Mouse (Mus musculus) kidney, embryonic 16.5 days (tissue): ENCODE data around the gene Tlcd1. TPM values are rescaled to one million over a fixed set of nuclear protein-coding genes. Genes with fewer than 3 reads are reported as not detected.

Experiments used
- ATAC-seq: fragments of 200-750 bp; cut with Nextera tagmentation; 2 replicates; pipeline ENCODE4 v1.8.0; 2017; ENCODE audit warnings: moderate TSS enrichment; ENCODE audit not compliant: low FRiP score, low TSS enrichment
- H3K27ac ChIP-seq: fragments of 300-500 bp; sonication (generic); 2 replicates; pipeline ENCODE4 v1.5.1; 2014; ENCODE audit warnings: low read length
- H3K27me3 ChIP-seq: fragments of 300-500 bp; sonication (generic); 2 replicates; pipeline ENCODE4 v1.6.1; 2014; ENCODE audit warnings: low read length, control low read depth, mixed read lengths; ENCODE audit not compliant: insufficient read depth
- H3K36me3 ChIP-seq: fragments of 300-500 bp; sonication (generic); 2 replicates; pipeline ENCODE4 v1.6.1; 2014; ENCODE audit warnings: low read length, control low read depth, mixed read lengths; ENCODE audit not compliant: insufficient read depth
- H3K4me1 ChIP-seq: fragments of 300-500 bp; sonication (generic); 2 replicates; pipeline ENCODE4 v1.6.1; 2014; ENCODE audit warnings: low read length, control low read depth, mixed read lengths; ENCODE audit not compliant: insufficient read depth
- H3K4me2 ChIP-seq: fragments of 300-500 bp; sonication (generic); replicated peaks from 2 replicates; pipeline ENCODE4 v1.6.1; 2014; ENCODE audit warnings: low read depth, low read length
- H3K4me3 ChIP-seq: fragments of 300-500 bp; sonication (generic); 2 replicates; pipeline ENCODE4 v1.5.1; 2014; ENCODE audit warnings: mild to moderate bottlenecking, low read length
- H3K9ac ChIP-seq: fragments of 300-500 bp; sonication (generic); replicated peaks from 2 replicates; pipeline ENCODE4 v1.6.1; 2014; ENCODE audit warnings: low read length
- H3K9me3 ChIP-seq: fragments of 300-500 bp; sonication (generic); 2 replicates; pipeline ENCODE4 v1.6.1; 2016; ENCODE audit warnings: low read length, control low read depth
- WGBS: fragments of 180-500 bp; shearing (Covaris S2); extraction: QIAGEN DNeasy Blood & Tissue Kit; methylation state at CpG from one replicate; pipeline ENCODE4 v1.1.7; 2014; 5-methylcytosine and 5-hydroxymethylcytosine counted together
- polyA plus RNA-seq: library from polyadenylated mRNA; unstranded; fragments of >200 nt; fragmentation: Nextera tagmentation; extraction: Ambion mirVana; gene quantifications from 2 replicates; pipeline ENCODE4 v1.2.1, GENCODE M21; 2015

Gene Tlcd1
- polyA plus RNA-seq, 1 experiment from 2014 or later = 36.1 TPM

DNA sequence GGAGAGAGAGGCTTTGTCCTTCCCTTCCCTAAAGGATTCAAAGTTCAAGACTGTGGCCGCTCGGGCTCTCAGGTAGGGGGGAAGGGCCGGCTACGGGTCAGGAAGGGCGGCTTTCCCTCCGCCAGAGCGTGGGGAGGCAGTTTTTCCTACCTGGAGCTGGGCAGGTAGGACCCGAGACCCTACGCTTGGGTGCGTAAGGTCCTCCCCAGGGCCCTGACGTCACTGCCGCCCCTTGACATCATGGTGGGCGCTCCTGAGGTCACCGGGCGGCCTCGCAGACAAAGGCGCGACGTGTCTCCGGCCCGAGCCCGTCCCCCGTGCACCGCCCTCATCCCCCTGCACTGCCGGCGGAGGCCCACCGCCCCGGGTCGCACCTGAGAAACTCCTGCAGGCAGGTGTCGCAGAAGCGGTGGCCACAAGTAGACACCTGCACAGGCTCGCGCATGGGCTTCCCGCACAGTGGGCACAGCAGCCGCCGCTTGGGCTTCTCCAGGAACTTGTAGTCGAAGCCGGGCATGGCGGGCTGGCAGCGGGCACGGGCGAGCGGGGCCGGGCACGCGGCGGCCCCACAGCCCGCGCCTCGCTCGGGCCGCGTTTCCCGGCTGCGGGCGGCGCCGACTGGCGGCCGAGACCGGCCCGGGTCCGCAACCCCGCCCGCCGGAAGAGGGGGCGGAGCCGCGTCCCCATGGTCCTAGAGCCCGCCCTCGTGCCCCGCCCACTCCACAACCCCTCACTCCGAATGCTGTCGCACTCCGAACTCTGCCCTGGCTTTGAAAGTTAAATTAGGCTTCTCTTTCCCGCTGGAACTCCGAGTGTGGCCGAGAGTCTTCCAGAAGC, 11.4 kb upstream of the Tlcd1 start, which contains the start of gene Traf4:
TSS of gene Traf4 (minus strand) at position 666 of the 837 bp plus-strand sequence.
- H3K27ac ChIP-seq = peak within 1 kb of the TSS; percentile 97
- peak within 1 kb of the TSS; percentile 100 for H3K4me3 ChIP-seq
- H3K4me2 ChIP-seq = peak within 1 kb of the TSS; percentile 84
- peak; percentile 80 for ATAC-seq
- H3K4me1 ChIP-seq = peaks cover 33% of the 10 kb centered on the region
- under 1% methylated on average over 71 of the region's 78 CpGs for WGBS
- peak within 1 kb of the TSS; percentile 99 for H3K9ac ChIP-seq
- peaks cover 20% of the 10 kb centered on the region for H3K36me3 ChIP-seq
- H3K9me3 ChIP-seq = no peaks in the 10 kb centered on the region
- H3K27me3 ChIP-seq = no peaks in the 10 kb centered on the region

- peak overlapping the region; percentile 99 for H3K9ac ChIP-seq
- peak overlapping the region; percentile 100 for H3K4me3 ChIP-seq
- peaks cover 35% of the 10 kb centered on the region for H3K4me1 ChIP-seq
- ATAC-seq = peak; percentile 7; the same call in 1 of the 2 replicates
- peaks cover 15% of the 10 kb centered on the region for H3K36me3 ChIP-seq
- H3K9me3 ChIP-seq = no peaks in the 10 kb centered on the region
- no peaks in the 10 kb centered on the region for H3K27me3 ChIP-seq
- peak overlapping the region; percentile 97 for H3K27ac ChIP-seq
- under 1% methylated on average over 16 of the region's 16 CpGs for WGBS
- peak overlapping the region; percentile 84 for H3K4me2 ChIP-seq
Measured at GRCm38 (mm10) chr11:78165761-78166109, 10.8 kb upstream of the Tlcd1 start.

DNA sequence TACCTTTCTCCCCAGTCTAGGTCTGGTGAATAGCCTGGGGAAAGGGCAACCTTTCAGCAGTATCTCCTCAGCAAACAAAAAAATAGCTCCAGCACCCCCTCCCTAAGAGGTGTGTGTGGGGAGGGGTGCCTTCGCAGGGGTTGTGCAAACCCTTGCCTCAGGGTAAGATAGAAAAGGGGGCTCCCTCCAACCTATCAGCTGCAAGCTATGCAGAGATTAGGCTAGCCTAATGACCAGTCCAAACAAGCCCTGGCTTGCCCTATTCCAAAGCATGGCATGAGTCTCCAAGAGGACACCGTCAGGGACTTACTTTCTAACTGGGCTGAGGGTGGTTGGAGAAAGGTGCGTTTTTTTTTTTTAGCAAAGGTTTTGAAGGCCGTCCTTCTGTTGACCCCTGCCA, 10.3 kb upstream of the Tlcd1 start:
- WGBS = 44% methylated on average over 4 of the region's 4 CpGs
- H3K9me3 ChIP-seq = no peaks in the 10 kb centered on the region
- H3K27me3 ChIP-seq = no peaks in the 10 kb centered on the region
- peak overlapping the region; percentile 99 for H3K9ac ChIP-seq
- peaks cover 14% of the 10 kb centered on the region for H3K36me3 ChIP-seq
- no peak for ATAC-seq
- H3K4me2 ChIP-seq = peak overlapping the region; percentile 84
- H3K4me3 ChIP-seq = peak overlapping the region; percentile 100
- peak overlapping the region; percentile 97 for H3K27ac ChIP-seq
- H3K4me1 ChIP-seq = peaks cover 36% of the 10 kb centered on the region

GRCm38 (mm10) chr11:78166640-78167039, 9.9 kb upstream of the Tlcd1 start:
- Histone ChIP-seq H3K27me3 (no peaks in the 10 kb centered on the region), H3K4me2 (no peak overlapping the region), H3K4me1 (peaks cover 36% of the 10 kb centered on the region), H3K9ac (no peak overlapping the region), H3K36me3 (peaks cover 12% of the 10 kb centered on the region), H3K4me3 (no peak overlapping the region), H3K27ac (peak overlapping the region; percentile 97; the same call in 1 of the 2 replicates), H3K9me3 (no peaks in the 10 kb centered on the region)
- ATAC-seq = no peak
- 64% methylated on average over 6 of the region's 6 CpGs for WGBS

DNA sequence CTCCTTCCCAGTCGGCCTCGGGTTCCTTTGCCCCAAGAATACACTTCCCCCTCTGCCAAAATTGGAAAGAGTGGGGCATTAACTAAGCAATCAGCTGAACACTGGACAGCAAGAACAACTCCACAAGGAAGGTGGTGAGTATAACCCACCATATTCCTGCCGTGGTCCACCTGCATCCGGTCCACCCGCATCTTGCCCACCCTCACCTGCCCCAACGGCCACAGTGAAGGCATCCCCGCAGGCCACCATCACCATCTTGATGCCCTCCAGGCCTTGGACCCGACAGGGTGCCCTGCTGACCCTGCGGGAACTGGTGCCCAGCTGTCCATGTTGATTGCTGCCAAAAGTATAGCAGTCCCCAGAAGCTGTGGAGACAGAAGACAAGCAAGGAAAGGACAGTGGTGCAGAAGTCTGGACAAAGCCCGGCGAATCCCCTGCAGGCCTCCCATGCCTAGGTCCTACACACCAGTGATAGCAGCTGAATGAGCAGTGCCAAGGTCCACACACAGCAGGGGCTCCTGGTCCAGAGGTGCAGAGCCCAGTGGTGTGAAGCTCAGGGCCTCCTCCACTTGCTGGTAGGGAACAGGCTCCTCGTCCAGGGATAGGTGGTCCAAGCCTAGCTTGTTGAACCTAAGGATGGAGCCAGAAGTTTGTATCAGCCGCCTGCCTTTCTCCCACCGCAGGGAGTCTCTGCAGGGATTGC, 9.1 kb upstream of the Tlcd1 start:
- ATAC-seq = no peak
- H3K4me1 ChIP-seq = peaks cover 30% of the 10 kb centered on the region
- H3K27ac ChIP-seq = no peak overlapping the region
- WGBS = 92% methylated on average over 14 of the region's 14 CpGs
- H3K4me3 ChIP-seq = no peak overlapping the region
- H3K4me2 ChIP-seq = no peak overlapping the region
- no peaks in the 10 kb centered on the region for H3K27me3 ChIP-seq
- H3K36me3 ChIP-seq = 0 out of 2 replicates have a peak, but pooled peaks cover 5% of the 10 kb centered on the region
- H3K9ac ChIP-seq = no peak overlapping the region
- no peaks in the 10 kb centered on the region for H3K9me3 ChIP-seq

- Histone ChIP-seq H3K4me3 (no peak overlapping the region), H3K36me3 (0 out of 2 replicates have a peak, but pooled peaks cover 5% of the 10 kb centered on the region), H3K4me2 (peak overlapping the region; percentile 34; the same call in 1 of the 2 replicates), H3K9ac (peak overlapping the region; percentile 38), H3K9me3 (no peaks in the 10 kb centered on the region), H3K27ac (no peak overlapping the region), H3K4me1 (peaks cover 18% of the 10 kb centered on the region), H3K27me3 (no peaks in the 10 kb centered on the region)
- ATAC-seq = no peak
- WGBS = 55% methylated on average over 19 of the region's 19 CpGs
Measured at GRCm38 (mm10) chr11:78168541-78169468, 7.7 kb upstream of the Tlcd1 start.

DNA sequence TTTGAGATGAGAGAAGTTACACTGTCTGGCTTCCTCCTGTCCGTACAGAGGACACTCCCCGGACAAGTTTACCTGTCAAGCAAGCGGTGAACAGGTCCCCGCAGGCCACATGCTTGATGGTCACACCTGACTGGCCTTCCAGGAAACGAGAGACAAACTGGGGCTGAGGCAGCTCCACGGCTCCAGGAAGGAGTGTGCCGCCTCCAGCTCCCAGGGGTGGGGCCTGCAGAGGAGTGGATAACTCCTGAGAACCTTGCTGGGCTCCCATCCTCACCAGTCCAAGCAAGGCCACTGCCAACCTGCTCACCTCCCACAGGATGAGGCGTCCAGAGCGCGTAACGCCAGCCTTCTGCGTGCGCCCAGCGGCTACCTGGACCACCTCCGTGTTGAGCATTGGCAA, 6.2 kb upstream of the Tlcd1 start:
- Histone ChIP-seq H3K4me1 (peaks cover 18% of the 10 kb centered on the region), H3K27ac (no peak overlapping the region), H3K4me3 (no peak overlapping the region), H3K36me3 (0 out of 2 replicates have a peak, but pooled peaks cover 5% of the 10 kb centered on the region), H3K9ac (no peak overlapping the region; the same call in 1 of the 2 replicates), H3K4me2 (no peak overlapping the region), H3K27me3 (no peaks in the 10 kb centered on the region), H3K9me3 (no peaks in the 10 kb centered on the region)
- 70% methylated on average over 15 of the region's 15 CpGs for WGBS
- peak; percentile 12; the same call in 1 of the 2 replicates for ATAC-seq

- H3K36me3 ChIP-seq = 0 out of 2 replicates have a peak, but pooled peaks cover 5% of the 10 kb centered on the region
- no peaks in the 10 kb centered on the region for H3K27me3 ChIP-seq
- H3K4me3 ChIP-seq = no peak overlapping the region
- 78% methylated on average over 4 of the region's 4 CpGs for WGBS
- ATAC-seq = no peak
- H3K4me2 ChIP-seq = no peak overlapping the region
- H3K9me3 ChIP-seq = no peaks in the 10 kb centered on the region
- no peak overlapping the region for H3K27ac ChIP-seq
- H3K4me1 ChIP-seq = peaks cover 15% of the 10 kb centered on the region
- no peak overlapping the region for H3K9ac ChIP-seq
Measured at GRCm38 (mm10) chr11:78171328-78171727, 5.2 kb upstream of the Tlcd1 start.

GRCm38 (mm10) chr11:78172034-78172747, 4.3 kb upstream of the Tlcd1 start:
- 87% methylated on average over 16 of the region's 16 CpGs for WGBS
- no peak overlapping the region for H3K4me3 ChIP-seq
- no peak for ATAC-seq
- no peaks in the 10 kb centered on the region for H3K9me3 ChIP-seq
- H3K9ac ChIP-seq = no peak overlapping the region
- peaks cover 11% of the 10 kb centered on the region for H3K4me1 ChIP-seq
- H3K27me3 ChIP-seq = no peaks in the 10 kb centered on the region
- 0 out of 2 replicates have a peak, but pooled peaks cover 5% of the 10 kb centered on the region for H3K36me3 ChIP-seq
- H3K27ac ChIP-seq = no peak overlapping the region
- no peak overlapping the region for H3K4me2 ChIP-seq
